Mouse (Mus musculus): ENCODE results near the gene Pacs2. TPM values are rescaled to one million over a fixed set of nuclear protein-coding genes. Genes with fewer than 3 reads are reported as not detected.

Gene Pacs2
- polyA plus RNA-seq, 1 experiment from 2014 or later: 7.9 TPM

DNA sequence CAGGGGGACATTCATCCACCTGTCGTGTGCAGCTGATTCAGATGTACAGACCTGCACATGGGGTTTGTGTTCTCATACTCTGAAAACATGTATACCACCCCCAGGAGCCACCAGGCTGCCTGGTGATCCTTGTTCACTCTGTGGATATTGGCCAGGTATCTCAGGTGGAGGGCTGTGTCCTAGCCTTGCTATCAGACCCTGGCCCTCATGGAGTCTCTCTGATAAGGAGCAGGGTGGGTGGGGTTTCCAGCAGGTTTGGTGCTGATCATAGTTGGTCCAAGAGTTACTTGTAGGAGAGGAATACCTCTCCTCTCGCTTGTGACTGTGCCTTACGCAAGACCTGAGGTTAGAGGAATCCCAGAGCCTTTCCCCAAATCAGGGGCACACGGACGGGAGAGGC is 45.9 kb downstream of the Pacs2 start:
- Histone ChIP-seq H3K27ac (no peak overlapping the region), H3K4me3 (replicated peaks; ENCODE audit: low read depth, low read length) (no peak overlapping the region), H3K36me3 (ENCODE audit: insufficient read depth, low read length) (peaks cover 51% of the 10 kb centered on the region), H3K9me3 (replicated peaks; ENCODE audit: low read length) (no peaks in the 10 kb centered on the region), H3K27me3 (ENCODE audit: insufficient read depth, low read length) (no peaks in the 10 kb centered on the region), H3K4me2 (ENCODE audit: low read length) (no peak overlapping the region), H3K4me1 (replicated peaks; ENCODE audit: insufficient read depth, low read length) (no peaks in the 10 kb centered on the region), H3K9ac (ENCODE audit: low read depth, low read length) (no peak overlapping the region)
- no peak for TF ChIP-seq CTCF (IDR thresholded peaks at IDR 0.05; ENCODE audit: low read depth)
- no peak for DNase-seq (ENCODE audit: low spot score)
- no peak for ATAC-seq (replicated peaks; ENCODE audit: low FRiP score, low read depth)
- WGBS: 98% methylated on average over 5 of the region's 5 CpGs

DNA sequence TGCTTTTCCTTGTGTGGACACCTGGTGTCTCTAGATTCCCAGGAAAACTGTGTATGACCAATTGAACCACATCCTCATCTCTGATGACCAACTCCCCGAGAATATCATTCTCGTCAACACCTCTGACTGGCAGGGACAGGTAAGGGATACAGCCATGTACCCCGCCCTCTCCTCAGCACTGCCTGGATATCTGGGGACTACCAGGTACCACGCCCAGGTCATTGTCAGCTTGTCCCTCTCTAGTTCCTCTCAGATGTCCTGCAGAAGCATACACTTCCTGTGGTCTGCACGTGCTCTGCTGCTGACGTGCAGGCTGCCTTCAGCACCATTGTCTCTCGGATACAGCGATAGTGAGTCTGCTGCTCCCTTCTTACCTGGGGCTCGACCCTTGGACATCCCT is 47.3 kb downstream of the Pacs2 start:
- Histone ChIP-seq H3K9ac (ENCODE audit: low read depth, low read length) (no peak overlapping the region), H3K9me3 (replicated peaks; ENCODE audit: low read length) (no peaks in the 10 kb centered on the region), H3K4me2 (ENCODE audit: low read length) (no peak overlapping the region), H3K4me1 (replicated peaks; ENCODE audit: insufficient read depth, low read length) (no peaks in the 10 kb centered on the region), H3K4me3 (replicated peaks; ENCODE audit: low read depth, low read length) (no peak overlapping the region), H3K36me3 (ENCODE audit: insufficient read depth, low read length) (peaks cover 51% of the 10 kb centered on the region), H3K27ac (no peak overlapping the region), H3K27me3 (ENCODE audit: insufficient read depth, low read length) (no peaks in the 10 kb centered on the region)
- ATAC-seq (replicated peaks; ENCODE audit: low FRiP score, low read depth): no peak
- WGBS: 86% methylated on average over 9 of the region's 9 CpGs
- no peak for DNase-seq (ENCODE audit: low spot score)
- TF ChIP-seq CTCF (IDR thresholded peaks at IDR 0.05; ENCODE audit: low read depth): no peak

DNA sequence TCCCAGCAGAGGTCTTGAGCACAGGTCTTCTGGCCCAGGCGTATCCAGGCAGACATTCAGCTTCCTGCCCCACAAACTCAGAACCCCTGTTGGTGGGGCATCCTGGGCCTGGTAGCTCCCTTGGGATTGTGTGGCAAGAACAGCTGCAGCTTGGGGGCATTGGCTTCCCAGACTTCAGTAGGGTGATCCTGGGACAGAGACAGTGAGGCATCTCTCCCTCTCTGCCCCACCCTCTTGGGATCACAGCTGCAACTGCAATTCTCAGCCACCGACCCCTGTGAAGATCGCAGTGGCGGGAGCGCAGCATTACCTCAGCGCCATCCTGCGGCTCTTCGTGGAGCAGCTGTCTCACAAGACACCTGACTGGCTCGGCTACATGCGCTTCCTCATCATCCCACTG is 47.9 kb downstream of the Pacs2 start:
- Histone ChIP-seq H3K4me3 (replicated peaks; ENCODE audit: low read depth, low read length) (no peak overlapping the region), H3K36me3 (ENCODE audit: insufficient read depth, low read length) (peaks cover 50% of the 10 kb centered on the region), H3K27me3 (ENCODE audit: insufficient read depth, low read length) (no peaks in the 10 kb centered on the region), H3K9ac (ENCODE audit: low read depth, low read length) (no peak overlapping the region), H3K9me3 (replicated peaks; ENCODE audit: low read length) (no peaks in the 10 kb centered on the region), H3K4me2 (ENCODE audit: low read length) (no peak overlapping the region), H3K4me1 (replicated peaks; ENCODE audit: insufficient read depth, low read length) (no peaks in the 10 kb centered on the region), H3K27ac (no peak overlapping the region)
- no peak for ATAC-seq (replicated peaks; ENCODE audit: low FRiP score, low read depth)
- 85% methylated on average over 10 of the region's 10 CpGs for WGBS
- DNase-seq (ENCODE audit: low spot score): no peak
- TF ChIP-seq CTCF (IDR thresholded peaks at IDR 0.05; ENCODE audit: low read depth): no peak

DNA sequence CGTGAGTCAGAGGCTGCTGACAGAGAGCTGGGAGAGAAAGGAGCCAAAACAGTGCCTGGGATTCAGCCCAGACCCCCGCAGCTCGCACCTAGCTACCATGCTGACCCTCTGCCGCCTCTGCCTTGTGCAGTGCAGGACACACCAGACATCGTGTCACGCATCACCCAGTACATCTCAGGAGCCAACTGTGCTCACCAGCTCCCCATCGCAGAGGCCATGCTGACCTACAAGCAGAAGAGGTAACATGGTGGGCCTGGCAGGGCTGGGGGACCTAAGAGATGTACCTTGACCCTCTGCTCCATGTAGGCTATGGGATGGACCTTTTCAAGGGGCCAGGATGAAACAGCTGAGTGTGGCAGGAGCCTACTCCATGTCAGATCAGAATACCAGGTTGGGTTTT is 49.4 kb downstream of the Pacs2 start:
- H3K4me2 ChIP-seq (ENCODE audit: low read length): no peak overlapping the region
- no peaks in the 10 kb centered on the region for H3K27me3 ChIP-seq (ENCODE audit: insufficient read depth, low read length)
- H3K9me3 ChIP-seq (replicated peaks; ENCODE audit: low read length): no peaks in the 10 kb centered on the region
- ATAC-seq (replicated peaks; ENCODE audit: low FRiP score, low read depth) (no peak), DNase-seq (ENCODE audit: low spot score) (no peak)
- peaks cover 49% of the 10 kb centered on the region for H3K36me3 ChIP-seq (ENCODE audit: insufficient read depth, low read length)
- TF ChIP-seq CTCF (IDR thresholded peaks at IDR 0.05; ENCODE audit: low read depth): no peak
- H3K4me3 ChIP-seq (replicated peaks; ENCODE audit: low read depth, low read length): no peak overlapping the region
- H3K27ac ChIP-seq: no peak overlapping the region
- WGBS: 96% methylated on average over 7 of the region's 7 CpGs
- no peaks in the 10 kb centered on the region for H3K4me1 ChIP-seq (replicated peaks; ENCODE audit: insufficient read depth, low read length)
- no peak overlapping the region for H3K9ac ChIP-seq (ENCODE audit: low read depth, low read length)

DNA sequence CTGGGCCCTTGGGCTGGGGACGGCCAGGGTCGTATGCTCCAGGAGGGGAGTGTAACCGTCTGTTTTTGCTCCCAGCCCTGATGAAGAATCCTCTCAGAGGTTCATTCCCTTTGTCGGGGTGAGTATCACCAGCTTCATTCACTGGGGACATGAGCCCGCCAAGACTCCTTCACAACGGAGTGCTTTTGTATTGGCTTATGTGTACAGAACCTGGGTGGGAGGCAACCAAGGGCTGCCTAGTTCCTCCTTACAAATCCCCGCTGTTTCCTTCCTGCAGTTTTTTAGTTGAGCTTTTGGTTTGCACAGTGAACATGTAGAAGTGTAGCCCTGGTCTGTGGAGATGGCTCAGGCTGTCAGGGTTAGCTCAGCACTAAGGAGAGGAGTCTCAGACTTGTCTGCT is 53.7 kb downstream of the Pacs2 start:
- no peak overlapping the region for H3K4me3 ChIP-seq (replicated peaks; ENCODE audit: low read depth, low read length)
- no peak overlapping the region for H3K27ac ChIP-seq
- no peak for ATAC-seq (replicated peaks; ENCODE audit: low FRiP score, low read depth)
- DNase-seq (ENCODE audit: low spot score): no peak
- no peaks in the 10 kb centered on the region for H3K27me3 ChIP-seq (ENCODE audit: insufficient read depth, low read length)
- peaks cover 56% of the 10 kb centered on the region; the same call in 1 of the 2 replicates for H3K36me3 ChIP-seq (ENCODE audit: insufficient read depth, low read length)
- no peak for TF ChIP-seq CTCF (IDR thresholded peaks at IDR 0.05; ENCODE audit: low read depth)
- H3K4me1 ChIP-seq (replicated peaks; ENCODE audit: insufficient read depth, low read length): no peaks in the 10 kb centered on the region
- H3K9me3 ChIP-seq (replicated peaks; ENCODE audit: low read length): no peaks in the 10 kb centered on the region
- WGBS: 86% methylated on average over 7 of the region's 7 CpGs
- no peak overlapping the region for H3K4me2 ChIP-seq (ENCODE audit: low read length)
- H3K9ac ChIP-seq (ENCODE audit: low read depth, low read length): no peak overlapping the region

DNA sequence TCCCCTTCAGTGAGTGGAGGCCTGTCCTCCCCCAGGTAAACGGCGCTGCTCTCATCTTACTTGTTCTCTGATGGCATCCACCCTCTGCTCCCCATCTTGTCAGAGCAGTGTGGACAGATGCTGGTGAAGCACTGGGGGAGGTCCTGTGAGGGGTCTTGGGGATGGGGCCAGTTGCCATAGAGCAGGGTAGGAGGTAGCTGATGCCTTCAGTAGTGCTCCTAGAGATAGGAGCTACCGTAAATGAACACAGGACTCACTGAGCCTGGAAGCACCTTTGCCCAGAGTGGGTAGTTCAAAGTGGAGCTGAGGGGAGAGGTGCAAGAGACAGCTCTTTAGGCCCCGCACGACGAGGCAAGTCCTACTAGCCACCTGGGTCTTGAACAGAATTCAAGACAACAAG is 55.1 kb downstream of the Pacs2 start:
- Histone ChIP-seq H3K27me3 (ENCODE audit: insufficient read depth, low read length) (no peaks in the 10 kb centered on the region), H3K4me3 (replicated peaks; ENCODE audit: low read depth, low read length) (no peak overlapping the region), H3K4me1 (replicated peaks; ENCODE audit: insufficient read depth, low read length) (0 out of 2 replicates have a peak, but pooled peaks cover 6% of the 10 kb centered on the region), H3K9me3 (replicated peaks; ENCODE audit: low read length) (no peaks in the 10 kb centered on the region), H3K9ac (ENCODE audit: low read depth, low read length) (no peak overlapping the region), H3K27ac (no peak overlapping the region), H3K4me2 (ENCODE audit: low read length) (no peak overlapping the region), H3K36me3 (ENCODE audit: insufficient read depth, low read length) (peaks cover 50% of the 10 kb centered on the region; the same call in 1 of the 2 replicates)
- no peak for TF ChIP-seq CTCF (IDR thresholded peaks at IDR 0.05; ENCODE audit: low read depth)
- ATAC-seq (replicated peaks; ENCODE audit: low FRiP score, low read depth) (no peak), DNase-seq (ENCODE audit: low spot score) (no peak)
- whole genome bisulfite sequencing: 94% methylated on average over 6 of the region's 6 CpGs

DNA sequence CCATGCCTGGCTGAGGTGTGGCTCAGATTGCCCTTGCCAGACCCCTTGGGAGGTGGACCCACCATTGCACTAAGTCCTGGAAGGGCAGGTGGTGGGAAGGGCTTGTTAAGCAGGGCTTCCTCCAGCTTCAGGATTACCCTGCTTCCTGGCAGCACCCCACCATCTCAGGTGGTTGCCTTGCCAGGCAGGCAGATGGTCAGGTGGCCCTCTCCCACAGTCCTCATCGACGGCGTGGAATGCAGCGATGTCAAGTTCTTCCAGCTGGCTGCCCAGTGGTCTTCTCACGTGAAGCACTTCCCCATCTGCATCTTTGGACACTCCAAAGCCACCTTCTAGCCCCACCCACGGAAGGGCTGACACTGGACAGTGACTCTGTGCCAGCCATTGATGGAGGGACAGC is 57.0 kb downstream of the Pacs2 start:
- TF ChIP-seq CTCF (IDR thresholded peaks at IDR 0.05; ENCODE audit: low read depth): no peak
- Histone ChIP-seq H3K9ac (ENCODE audit: low read depth, low read length) (no peak overlapping the region), H3K4me1 (replicated peaks; ENCODE audit: insufficient read depth, low read length) (0 out of 2 replicates have a peak, but pooled peaks cover 10% of the 10 kb centered on the region), H3K9me3 (replicated peaks; ENCODE audit: low read length) (no peaks in the 10 kb centered on the region), H3K4me3 (replicated peaks; ENCODE audit: low read depth, low read length) (no peak overlapping the region), H3K27me3 (ENCODE audit: insufficient read depth, low read length) (no peaks in the 10 kb centered on the region), H3K27ac (no peak overlapping the region), H3K4me2 (ENCODE audit: low read length) (no peak overlapping the region), H3K36me3 (ENCODE audit: insufficient read depth, low read length) (peaks cover 43% of the 10 kb centered on the region; the same call in 1 of the 2 replicates)
- ATAC-seq (replicated peaks; ENCODE audit: low FRiP score, low read depth) (no peak), DNase-seq (ENCODE audit: low spot score) (no peak)
- 88% methylated on average over 6 of the region's 6 CpGs for WGBS

Measured in kidney, postnatal 0 days (tissue).